Mouse (Mus musculus) heart, adult 2 months (tissue): Measurements from ENCODE around the gene Bnipl. TPM values are rescaled to one million over a fixed set of nuclear protein-coding genes. Genes with fewer than 3 reads are reported as not detected.

ENCODE experiments used
- DNase-seq, 2 experiments: peaks; one replicate each; pipeline ENCODE4 v3.0.0; 2021
- H3K27ac ChIP-seq: fragments of 200-600 bp; 2 replicates; pipeline ENCODE4 v1.8.1; 2022
- H3K27me3 ChIP-seq: fragments of 200-500 bp; 2 replicates; pipeline ENCODE4 v1.6.1; 2012; ENCODE audit warnings: mild to moderate bottlenecking, low read length, inconsistent platforms, mixed read lengths; ENCODE audit not compliant: control insufficient read depth, insufficient read depth
- H3K36me3 ChIP-seq: fragments of 200-500 bp; 2 replicates; pipeline ENCODE4 v1.6.1; 2012; ENCODE audit warnings: low read length, inconsistent platforms; ENCODE audit not compliant: control insufficient read depth, insufficient read depth
- H3K4me1 ChIP-seq: fragments of 200-500 bp; 2 replicates; pipeline ENCODE4 v1.6.1; 2011; ENCODE audit warnings: low read length; ENCODE audit not compliant: control insufficient read depth, insufficient read depth
- H3K4me3 ChIP-seq: fragments of 200-600 bp; 2 replicates; pipeline ENCODE4 v1.8.1; 2022
- H3K79me2 ChIP-seq: fragments of 200-500 bp; replicated peaks from 2 replicates; pipeline ENCODE4 v1.6.1; 2012; ENCODE audit warnings: mild to moderate bottlenecking, inconsistent platforms, low read length, moderate library complexity, mixed read lengths; ENCODE audit not compliant: control insufficient read depth, insufficient read depth
- H3K9ac ChIP-seq: fragments of 200-500 bp; 2 replicates; pipeline ENCODE4 v1.6.1; 2012; ENCODE audit warnings: low read depth, mild to moderate bottlenecking, control low read depth, inconsistent platforms, low read length, mixed read lengths
- CTCF ChIP-seq: fragments of 200-600 bp; IDR thresholded peaks from 2 replicates; pipeline ENCODE4 v1.8.1; 2022; ENCODE audit warnings: antibody characterized with exemption, mild to moderate bottlenecking, moderate library complexity
- EP300 ChIP-seq: fragments of 200-500 bp; IDR thresholded peaks from 2 replicates; pipeline ENCODE4 v1.6.1; 2011; ENCODE audit warnings: low read depth, low read length, control low read depth; ENCODE audit not compliant: insufficient read depth
- POLR2A ChIP-seq: fragments of 200-500 bp; IDR thresholded peaks from 2 replicates; pipeline ENCODE4 v1.6.1; 2011; ENCODE audit warnings: mild to moderate bottlenecking, low read depth, low read length, control low read depth; ENCODE audit not compliant: insufficient read depth
- WGBS: fragments of 180-500 bp; shearing (Covaris S2); methylation state at CpG from one replicate; pipeline ENCODE4 v1.1.7; 2018; 5-methylcytosine and 5-hydroxymethylcytosine counted together
- intact Hi-C: fragments of 180-260 bp; cut with DNase I; formaldehyde crosslinking; loops from one replicate; pipeline ENCODE4 v1.15.1; 2025
- polyA plus RNA-seq: library from polyadenylated mRNA; depleted of rRNA; stranded (reverse); fragments of >200 nt; gene quantifications from 2 replicates; pipeline ENCODE4 v1.2.3, GENCODE M21; 2012; rRNA removed
- total RNA-seq, 2 experiments: library from RNA; stranded (reverse); gene quantifications; 2 replicates each; pipeline ENCODE4 v1.2.3; 2021

Bnipl gene
- total and polyA plus RNA-seq, 3 experiments = 0.25 TPM; not detected in 2

GRCm38 (mm10) chr3:95194721-95195135, 56.3 kb downstream of the Bnipl start:
- Histone ChIP-seq H3K9ac (no peak overlapping the region), H3K4me1 (no peaks in the 10 kb centered on the region), H3K36me3 (no peaks in the 10 kb centered on the region; the same call in 1 of the 2 replicates), H3K27ac (no peak overlapping the region), H3K79me2 (no peaks in the 10 kb centered on the region), H3K4me3 (no peak overlapping the region), H3K27me3 (no peaks in the 10 kb centered on the region)
- DNase-seq = no peak
- intact Hi-C loops = loop anchor here (5.0 kb wide), 1 partner anchor 68 kb away; no protein-coding TSS in a partner anchor
- 68% methylated on average over 6 of the region's 6 CpGs for WGBS
- TF ChIP-seq EP300 (no peak), POLR2A (no peak), CTCF (no peak)

Other genes with a start within 250 kb of the Bnipl start
- gene Zfp687, start 235.7 kb downstream of the Bnipl start, total RNA-seq = 10 to 100 TPM; 11.0 to 13.5 TPM
- 10.6 and 10.9 TPM in 2 replicates for gene Zfp687, start 235.7 kb downstream of the Bnipl start, polyA plus RNA-seq
- 100 to 1,000 TPM; 121 to 140 TPM for gene Psmd4, start 208.6 kb downstream of the Bnipl start, total RNA-seq
- gene Psmd4, start 208.6 kb downstream of the Bnipl start, polyA plus RNA-seq = 119 and 144 TPM in 2 replicates
- gene Pip5k1a, start 144.3 kb downstream of the Bnipl start, total RNA-seq = 10 to 100 TPM; 15.8 to 16.8 TPM
- gene Pip5k1a, start 144.3 kb downstream of the Bnipl start, polyA plus RNA-seq = 11.8 and 17.9 TPM in 2 replicates
- gene Vps72, start 140.2 kb downstream of the Bnipl start, total RNA-seq = 10 to 100 TPM; 31.8 to 36.5 TPM
- gene Vps72, start 140.2 kb downstream of the Bnipl start, polyA plus RNA-seq = 34.5 and 39.2 TPM in 2 replicates
- gene Tmod4, start 126.7 kb downstream of the Bnipl start, total RNA-seq = 10 to 100 TPM; 22.6 to 30.9 TPM
- 23.3 and 25.6 TPM in 2 replicates for gene Tmod4, start 126.7 kb downstream of the Bnipl start, polyA plus RNA-seq
- gene Scnm1, start 117.2 kb downstream of the Bnipl start, total RNA-seq = 10 to 100 TPM; 28.3 to 32.1 TPM
- 46.8 and 67.9 TPM in 2 replicates for gene Scnm1, start 117.2 kb downstream of the Bnipl start, polyA plus RNA-seq
- 1 to 10 TPM; 4.5 to 6.3 TPM for gene Lysmd1, start 117.1 kb downstream of the Bnipl start, total RNA-seq
- gene Lysmd1, start 117.1 kb downstream of the Bnipl start, polyA plus RNA-seq = 5.8 and 7.8 TPM in 2 replicates
- 1 to 10 TPM; 1.5 to 2.1 TPM for gene Tnfaip8l2, start 108.8 kb downstream of the Bnipl start, total RNA-seq
- gene Tnfaip8l2, start 108.8 kb downstream of the Bnipl start, polyA plus RNA-seq = 3.3 and 4.9 TPM in 2 replicates
- gene Sema6c, start 90.7 kb downstream of the Bnipl start, total RNA-seq = 1 to 10 TPM; 3.8 to 3.9 TPM
- gene Sema6c, start 90.7 kb downstream of the Bnipl start, polyA plus RNA-seq = 16.9 and 21.1 TPM in 2 replicates
- 10 to 100 TPM; 13.5 to 14.1 TPM for gene Gabpb2, start 33.3 kb downstream of the Bnipl start, total RNA-seq
- gene Gabpb2, start 33.3 kb downstream of the Bnipl start, polyA plus RNA-seq = 8.6 and 15.8 TPM in 2 replicates
- gene Cdc42se1, start 22.5 kb downstream of the Bnipl start, total RNA-seq = 10 to 100 TPM; 16.8 to 18.9 TPM
- 19.0 and 24.2 TPM in 2 replicates for gene Cdc42se1, start 22.5 kb downstream of the Bnipl start, polyA plus RNA-seq
- 1 to 10 TPM; 5.6 to 6.9 TPM for gene Mllt11, start 19.0 kb downstream of the Bnipl start, total RNA-seq
- 13.7 and 23.9 TPM in 2 replicates for gene Mllt11, start 19.0 kb downstream of the Bnipl start, polyA plus RNA-seq
- gene Gm128, start 9.6 kb downstream of the Bnipl start, total RNA-seq = not detected
- gene Gm128, start 9.6 kb downstream of the Bnipl start, polyA plus RNA-seq = 0.16 and 0.26 TPM in 2 replicates
- gene Mindy1, start 30.2 kb upstream of the Bnipl start, total RNA-seq = 10 to 100 TPM; 17.5 to 21.3 TPM
- 32.2 and 36.9 TPM in 2 replicates for gene Mindy1, start 30.2 kb upstream of the Bnipl start, polyA plus RNA-seq
- 10 to 100 TPM; 23.4 to 26.1 TPM for gene Prune1, start 30.9 kb upstream of the Bnipl start, total RNA-seq
- 28.4 and 45.8 TPM in 2 replicates for gene Prune1, start 30.9 kb upstream of the Bnipl start, polyA plus RNA-seq
- gene Anxa9, start 56.0 kb upstream of the Bnipl start, total RNA-seq = under 1 TPM; 0.59 to 0.68 TPM
- 1.1 and 1.6 TPM in 2 replicates for gene Anxa9, start 56.0 kb upstream of the Bnipl start, polyA plus RNA-seq
- 10 to 100 TPM; 35.3 to 39.3 TPM for gene Cers2, start 63.6 kb upstream of the Bnipl start, total RNA-seq
- 65.6 and 69.1 TPM in 2 replicates for gene Cers2, start 63.6 kb upstream of the Bnipl start, polyA plus RNA-seq
- 10 to 100 TPM; 10.4 to 12.2 TPM for gene Setdb1, start 106.0 kb upstream of the Bnipl start, total RNA-seq
- 8.0 and 12.6 TPM in 2 replicates for gene Setdb1, start 106.0 kb upstream of the Bnipl start, polyA plus RNA-seq
- not detected for gene 4930558C23Rik, start 151.6 kb upstream of the Bnipl start, total RNA-seq
- 0.26 TPM in 1 of 2 replicates, not detected in the other for gene 4930558C23Rik, start 151.6 kb upstream of the Bnipl start, polyA plus RNA-seq
- 10 to 100 TPM; 37.4 to 41.5 TPM for gene Arnt, start 183.2 kb upstream of the Bnipl start, total RNA-seq
- 26.2 and 34.1 TPM in 2 replicates for gene Arnt, start 183.2 kb upstream of the Bnipl start, polyA plus RNA-seq
- 1 to 10 TPM; 7.4 to 8.7 TPM for gene Ctsk, start 248.1 kb upstream of the Bnipl start, total RNA-seq
- gene Ctsk, start 248.1 kb upstream of the Bnipl start, polyA plus RNA-seq = 5.4 and 9.1 TPM in 2 replicates